Mouse (Mus musculus) testis, adult 2 months (tissue): ENCODE measurements at regions not wholly inside any gene's neighbourhood (a gene's known extent, or its start where the extent isn't known, plus 50 kb on each side); places are given as distances from the start of the nearest gene placed in this dataset.

Source experiments
- H3K27ac ChIP-seq: fragments of 200-500 bp; 2 replicates; pipeline ENCODE4 v1.5.1; 2012; ENCODE audit warnings: low read depth, low read length; ENCODE audit not compliant: control insufficient read depth, insufficient read depth
- H3K27me3 ChIP-seq: fragments of 200-500 bp; 2 replicates; pipeline ENCODE4 v1.6.1; 2012; ENCODE audit warnings: mild to moderate bottlenecking, low read length, moderate library complexity; ENCODE audit not compliant: control insufficient read depth, insufficient read depth
- H3K36me3 ChIP-seq: fragments of 200-500 bp; 2 replicates; pipeline ENCODE4 v1.6.1; 2012; ENCODE audit warnings: mild to moderate bottlenecking, low read length; ENCODE audit not compliant: control insufficient read depth, insufficient read depth
- H3K4me1 ChIP-seq: fragments of 200-500 bp; 2 replicates; pipeline ENCODE4 v1.6.1; 2012; ENCODE audit warnings: low read length; ENCODE audit not compliant: control insufficient read depth, insufficient read depth
- H3K4me3 ChIP-seq: fragments of 200-500 bp; 2 replicates; pipeline ENCODE4 v1.5.1; 2012; ENCODE audit warnings: low read depth, mild to moderate bottlenecking, low read length, moderate library complexity, mixed read lengths; ENCODE audit not compliant: control insufficient read depth
- CTCF ChIP-seq: fragments of 200-500 bp; IDR thresholded peaks from 2 replicates; pipeline ENCODE4 v1.5.1; 2012; ENCODE audit warnings: low read depth, mild to moderate bottlenecking, inconsistent platforms, low read length, moderate library complexity; ENCODE audit not compliant: control insufficient read depth, insufficient read depth, insufficient replicate concordance
- POLR2A ChIP-seq: fragments of 200-500 bp; IDR thresholded peaks from 2 replicates; pipeline ENCODE4 v1.6.1; 2012; ENCODE audit warnings: low read depth, mild to moderate bottlenecking, inconsistent platforms, low read length, moderate library complexity; ENCODE audit not compliant: control insufficient read depth

DNA sequence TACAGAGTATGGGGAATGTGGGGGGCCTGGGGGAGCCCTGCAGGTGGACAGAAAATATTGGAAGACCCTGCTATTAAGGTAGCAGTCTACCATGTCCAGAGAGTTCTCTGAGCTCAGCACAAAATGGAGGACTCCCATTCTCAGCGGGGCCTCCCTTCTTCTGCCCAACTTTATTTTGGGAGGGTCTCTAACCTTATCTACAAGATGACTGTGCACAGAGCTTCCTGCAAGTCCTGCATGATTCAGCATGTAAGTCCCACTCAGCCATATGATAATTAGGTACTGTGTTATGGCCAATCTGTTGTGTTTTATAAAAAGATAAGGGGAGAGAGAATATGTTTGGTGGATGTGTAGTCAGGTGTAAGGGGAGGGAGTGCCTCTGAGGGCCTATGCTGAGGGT is 74.1 kb downstream of the Ets2 start:
- no peak for TF ChIP-seq CTCF
- TF ChIP-seq POLR2A = no peak
- H3K27ac ChIP-seq = no peak overlapping the region
- H3K27me3 ChIP-seq = no peaks in the 10 kb centered on the region
- H3K4me3 ChIP-seq = no peak overlapping the region
- no peaks in the 10 kb centered on the region for H3K4me1 ChIP-seq
- H3K36me3 ChIP-seq = no peaks in the 10 kb centered on the region

DNA sequence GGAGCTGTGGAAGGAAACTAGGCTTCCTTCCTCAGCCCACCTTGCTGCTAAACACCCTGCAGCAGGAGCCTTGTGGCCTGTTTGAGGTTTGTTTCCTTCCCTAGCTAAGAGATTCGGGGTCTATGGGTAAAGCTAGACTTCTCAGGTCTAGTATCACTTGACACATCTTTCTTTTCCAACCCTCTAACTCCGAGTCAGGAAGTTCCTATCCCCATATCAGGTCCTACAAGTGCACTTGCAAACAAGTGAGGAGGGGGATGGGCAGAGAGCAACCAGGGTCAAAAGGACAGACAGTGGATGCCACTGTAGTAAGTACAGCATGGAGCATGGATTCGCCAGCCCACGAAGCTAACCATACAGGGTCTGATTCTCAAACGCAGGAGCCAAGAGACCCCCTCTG is 73.5 kb downstream of the Ets2 start:
- Histone ChIP-seq H3K27me3 (no peaks in the 10 kb centered on the region), H3K4me3 (no peak overlapping the region), H3K27ac (no peak overlapping the region), H3K4me1 (no peaks in the 10 kb centered on the region), H3K36me3 (no peaks in the 10 kb centered on the region)
- TF ChIP-seq CTCF (no peak), POLR2A (no peak)

- Histone ChIP-seq H3K27me3 (no peaks in the 10 kb centered on the region), H3K36me3 (no peaks in the 10 kb centered on the region), H3K27ac (no peak overlapping the region), H3K4me1 (no peaks in the 10 kb centered on the region; the same call in 1 of the 2 replicates), H3K4me3 (no peak overlapping the region)
- no peak for TF ChIP-seq POLR2A
- TF ChIP-seq CTCF = no peak
Measured at GRCm38 (mm10) chr16:95773151-95773550, 71.3 kb downstream of the Ets2 start.
